Mouse (Mus musculus) midbrain, embryonic 16.5 days (tissue): ENCODE data around the gene Card11. TPM values are rescaled to one million over a fixed set of nuclear protein-coding genes. Genes with fewer than 3 reads are reported as not detected.

Experiments used
- ATAC-seq: fragments of 200-750 bp; cut with Nextera tagmentation; 2 replicates; pipeline ENCODE4 v1.8.0; 2017; ENCODE audit warnings: moderate TSS enrichment
- H3K27ac ChIP-seq: fragments of 300-500 bp; sonication (generic); 2 replicates; pipeline ENCODE4 v1.5.1; 2014; ENCODE audit warnings: mild to moderate bottlenecking, low read length, mixed read lengths
- H3K27me3 ChIP-seq: fragments of 300-500 bp; sonication (generic); 2 replicates; pipeline ENCODE4 v1.6.1; 2014; ENCODE audit warnings: low read depth, low read length, mixed read lengths; ENCODE audit not compliant: control insufficient read depth, insufficient read depth
- H3K36me3 ChIP-seq: fragments of 300-500 bp; sonication (generic); 2 replicates; pipeline ENCODE4 v1.6.1; 2014; ENCODE audit warnings: mild to moderate bottlenecking, low read length, moderate library complexity, mixed read lengths; ENCODE audit not compliant: control insufficient read depth, insufficient read depth
- H3K4me1 ChIP-seq: fragments of 300-500 bp; sonication (generic); 2 replicates; pipeline ENCODE4 v1.6.1; 2014; ENCODE audit warnings: mild to moderate bottlenecking, low read length, mixed read lengths; ENCODE audit not compliant: control insufficient read depth, insufficient read depth
- H3K4me2 ChIP-seq: fragments of 300-500 bp; sonication (generic); 2 replicates; pipeline ENCODE4 v1.6.1; 2014; ENCODE audit warnings: mild to moderate bottlenecking, low read length, mixed read lengths
- H3K4me3 ChIP-seq: fragments of 300-500 bp; sonication (generic); 2 replicates; pipeline ENCODE4 v1.5.1; 2014; ENCODE audit warnings: low read depth, mild to moderate bottlenecking, low read length, moderate library complexity, mixed read lengths
- H3K9ac ChIP-seq: fragments of 300-500 bp; sonication (generic); 2 replicates; pipeline ENCODE4 v1.6.1; 2014; ENCODE audit warnings: low read depth, low read length, mixed read lengths
- H3K9me3 ChIP-seq: fragments of 300-500 bp; sonication (generic); replicated peaks from 2 replicates; pipeline ENCODE4 v1.6.1; 2014; ENCODE audit warnings: mild to moderate bottlenecking, low read length, mixed read lengths; ENCODE audit not compliant: control insufficient read depth, poor library complexity, severe bottlenecking
- WGBS: fragments of 180-500 bp; shearing (Covaris S2); extraction: QIAGEN DNeasy Blood & Tissue Kit; methylation state at CpG from one replicate; pipeline ENCODE4 v1.1.7; 2014; 5-methylcytosine and 5-hydroxymethylcytosine counted together
- polyA plus RNA-seq: library from polyadenylated mRNA; unstranded; fragments of >200 nt; fragmentation: Nextera tagmentation; extraction: Ambion mirVana; gene quantifications from 2 replicates; pipeline ENCODE4 v1.2.1, GENCODE M21; 2015

Gene Card11
- polyA plus RNA-seq, 1 experiment from 2014 or later: not detected

GRCm38 (mm10) chr5:141004078-141004763 lies 3.8 kb upstream of the Card11 start:
- no peaks in the 10 kb centered on the region for H3K4me1 ChIP-seq
- 95% methylated on average over 3 of the region's 3 CpGs for WGBS
- no peak overlapping the region for H3K4me3 ChIP-seq
- no peaks in the 10 kb centered on the region for H3K9me3 ChIP-seq
- H3K36me3 ChIP-seq: no peaks in the 10 kb centered on the region
- no peak for ATAC-seq
- no peaks in the 10 kb centered on the region for H3K27me3 ChIP-seq
- H3K4me2 ChIP-seq: no peak overlapping the region
- no peak overlapping the region for H3K9ac ChIP-seq
- no peak overlapping the region for H3K27ac ChIP-seq

- Histone ChIP-seq H3K27ac (no peak overlapping the region), H3K4me1 (no peaks in the 10 kb centered on the region), H3K4me3 (no peak overlapping the region), H3K36me3 (no peaks in the 10 kb centered on the region), H3K9ac (no peak overlapping the region), H3K27me3 (no peaks in the 10 kb centered on the region), H3K9me3 (no peaks in the 10 kb centered on the region), H3K4me2 (no peak overlapping the region)
- 88% methylated on average over 7 of the region's 7 CpGs for WGBS
- ATAC-seq: no peak
Observed at GRCm38 (mm10) chr5:140999178-140999672, 1.2 kb downstream of the Card11 start.

- no peak overlapping the region for H3K27ac ChIP-seq
- no peak for ATAC-seq
- H3K9me3 ChIP-seq: no peaks in the 10 kb centered on the region
- no peaks in the 10 kb centered on the region for H3K36me3 ChIP-seq
- no peak overlapping the region for H3K4me3 ChIP-seq
- H3K9ac ChIP-seq: no peak overlapping the region
- H3K4me1 ChIP-seq: no peaks in the 10 kb centered on the region
- 82% methylated on average over 4 of the region's 4 CpGs for WGBS
- no peaks in the 10 kb centered on the region for H3K27me3 ChIP-seq
- H3K4me2 ChIP-seq: no peak overlapping the region
Observed at GRCm38 (mm10) chr5:140997767-140998166, 2.6 kb downstream of the Card11 start.

GRCm38 (mm10) chr5:140992093-140993070 lies 8.0 kb downstream of the Card11 start:
- no peaks in the 10 kb centered on the region for H3K27me3 ChIP-seq
- no peak overlapping the region for H3K27ac ChIP-seq
- no peak overlapping the region for H3K9ac ChIP-seq
- no peaks in the 10 kb centered on the region for H3K36me3 ChIP-seq
- no peaks in the 10 kb centered on the region for H3K9me3 ChIP-seq
- no peak for ATAC-seq
- no peak overlapping the region for H3K4me3 ChIP-seq
- H3K4me1 ChIP-seq: no peaks in the 10 kb centered on the region
- H3K4me2 ChIP-seq: no peak overlapping the region
- 76% methylated on average over 11 of the region's 11 CpGs for WGBS

GRCm38 (mm10) chr5:140985311-140986050 lies 14.9 kb downstream of the Card11 start:
- Histone ChIP-seq H3K27ac (no peak overlapping the region), H3K4me3 (no peak overlapping the region), H3K9ac (no peak overlapping the region), H3K27me3 (no peaks in the 10 kb centered on the region), H3K4me2 (no peak overlapping the region), H3K36me3 (no peaks in the 10 kb centered on the region), H3K4me1 (no peaks in the 10 kb centered on the region), H3K9me3 (no peaks in the 10 kb centered on the region)
- ATAC-seq: no peak
- WGBS: 91% methylated on average over 9 of the region's 9 CpGs

GRCm38 (mm10) chr5:140981370-140981805 lies 19.0 kb downstream of the Card11 start:
- Histone ChIP-seq H3K9me3 (peaks cover 4% of the 10 kb centered on the region; the same call in 1 of the 2 replicates), H3K27me3 (no peaks in the 10 kb centered on the region), H3K4me1 (no peaks in the 10 kb centered on the region), H3K9ac (no peak overlapping the region), H3K4me2 (no peak overlapping the region), H3K27ac (no peak overlapping the region), H3K36me3 (no peaks in the 10 kb centered on the region), H3K4me3 (no peak overlapping the region)
- 14% methylated on average over 6 of the region's 6 CpGs for WGBS
- ATAC-seq: no peak

GRCm38 (mm10) chr5:140980783-140981182 lies 19.6 kb downstream of the Card11 start:
- Histone ChIP-seq H3K9ac (no peak overlapping the region), H3K4me1 (no peaks in the 10 kb centered on the region), H3K27ac (no peak overlapping the region), H3K27me3 (no peaks in the 10 kb centered on the region), H3K4me3 (no peak overlapping the region), H3K4me2 (no peak overlapping the region), H3K36me3 (no peaks in the 10 kb centered on the region), H3K9me3 (peaks cover 4% of the 10 kb centered on the region; the same call in 1 of the 2 replicates)
- ATAC-seq: no peak
- WGBS: 86% methylated on average over 5 of the region's 5 CpGs

- 96% methylated on average over 2 of the region's 2 CpGs for WGBS
- Histone ChIP-seq H3K27me3 (no peaks in the 10 kb centered on the region), H3K9ac (no peak overlapping the region), H3K9me3 (peaks cover 4% of the 10 kb centered on the region; the same call in 1 of the 2 replicates), H3K36me3 (no peaks in the 10 kb centered on the region), H3K27ac (no peak overlapping the region), H3K4me2 (no peak overlapping the region), H3K4me3 (no peak overlapping the region), H3K4me1 (no peaks in the 10 kb centered on the region)
- no peak for ATAC-seq
Observed at GRCm38 (mm10) chr5:140980051-140980450, 20.3 kb downstream of the Card11 start.
